Mouse (Mus musculus) lung, postnatal 0 days (tissue): ENCODE data around the gene Sec24b. TPM values are rescaled to one million over a fixed set of nuclear protein-coding genes. Genes with fewer than 3 reads are reported as not detected.

Experiments used
- ATAC-seq: fragments of 200-750 bp; cut with Nextera tagmentation; 2 replicates; pipeline ENCODE4 v1.8.0; 2017; ENCODE audit warnings: moderate library complexity
- DNase-seq: peaks from one replicate; pipeline ENCODE4 v3.0.0-alpha.2; 2016; ENCODE audit warnings: low spot score
- H3K27ac ChIP-seq: fragments of 300-500 bp; sonication (generic); 2 replicates; pipeline ENCODE4 v1.5.1; 2014; ENCODE audit warnings: antibody characterized with exemption, mild to moderate bottlenecking, low read length, mixed read lengths
- H3K27me3 ChIP-seq: fragments of 300-500 bp; sonication (generic); replicated peaks from 2 replicates; pipeline ENCODE4 v1.6.1; 2014; ENCODE audit warnings: low read length, mixed read lengths; ENCODE audit not compliant: insufficient read depth
- H3K36me3 ChIP-seq: fragments of 300-500 bp; sonication (generic); 2 replicates; pipeline ENCODE4 v1.6.1; 2014; ENCODE audit warnings: low read length, mixed read lengths; ENCODE audit not compliant: insufficient read depth
- H3K4me1 ChIP-seq: fragments of 300-500 bp; sonication (generic); 2 replicates; pipeline ENCODE4 v1.6.1; 2014; ENCODE audit warnings: antibody characterized with exemption, low read depth, low read length, mixed read lengths; ENCODE audit not compliant: insufficient read depth
- H3K4me2 ChIP-seq: fragments of 300-500 bp; sonication (generic); replicated peaks from 2 replicates; pipeline ENCODE4 v1.6.1; 2014; ENCODE audit warnings: low read depth, mild to moderate bottlenecking, low read length, moderate library complexity, mixed read lengths
- H3K4me3 ChIP-seq: fragments of 300-500 bp; sonication (generic); 2 replicates; pipeline ENCODE4 v1.5.1; 2014; ENCODE audit warnings: low read depth, low read length
- H3K9ac ChIP-seq: fragments of 300-500 bp; sonication (generic); replicated peaks from 2 replicates; pipeline ENCODE4 v1.6.1; 2014; ENCODE audit warnings: low read depth, mild to moderate bottlenecking
- H3K9me3 ChIP-seq: fragments of 300-500 bp; sonication (generic); 2 replicates; pipeline ENCODE4 v1.6.1; 2016; ENCODE audit warnings: low read length, mixed read lengths
- CTCF ChIP-seq: IDR thresholded peaks from 2 replicates; pipeline ENCODE4 v1.5.1; 2016; ENCODE audit warnings: antibody characterized with exemption, mild to moderate bottlenecking
- EP300 ChIP-seq: IDR thresholded peaks from 2 replicates; pipeline ENCODE4 v1.6.1; 2016; ENCODE audit warnings: antibody characterized with exemption, mild to moderate bottlenecking, control low read depth
- WGBS: fragments of 180-500 bp; shearing (Covaris S2); extraction: QIAGEN DNeasy Blood & Tissue Kit; methylation state at CpG from one replicate; pipeline ENCODE4 v1.1.7; 2014; 5-methylcytosine and 5-hydroxymethylcytosine counted together
- polyA plus RNA-seq: library from polyadenylated mRNA; unstranded; fragments of >200 nt; fragmentation: Nextera tagmentation; extraction: Ambion mirVana; gene quantifications from 2 replicates; pipeline ENCODE4 v1.2.1, GENCODE M21; 2015

The Sec24b gene
- polyA plus RNA-seq, 1 experiment from 2014 or later = 21.8 TPM

GRCm38 (mm10) chr3:130088654-130089053, 27.3 kb upstream of the Sec24b start:
- Histone ChIP-seq H3K4me2 (no peak overlapping the region), H3K9ac (no peak overlapping the region), H3K4me3 (no peak overlapping the region), H3K27me3 (no peaks in the 10 kb centered on the region), H3K36me3 (no peaks in the 10 kb centered on the region), H3K4me1 (no peaks in the 10 kb centered on the region), H3K9me3 (no peaks in the 10 kb centered on the region), H3K27ac (no peak overlapping the region)
- ATAC-seq = no peak
- DNase-seq = no peak
- TF ChIP-seq EP300 = no peak
- TF ChIP-seq CTCF = no peak
- WGBS = 83% methylated on average over 9 of the region's 9 CpGs

- Histone ChIP-seq H3K4me2 (no peak overlapping the region), H3K9ac (no peak overlapping the region), H3K4me1 (no peaks in the 10 kb centered on the region), H3K27ac (no peak overlapping the region), H3K27me3 (no peaks in the 10 kb centered on the region), H3K36me3 (no peaks in the 10 kb centered on the region), H3K4me3 (no peak overlapping the region), H3K9me3 (no peaks in the 10 kb centered on the region)
- no peak for TF ChIP-seq CTCF
- TF ChIP-seq EP300 = no peak
- ATAC-seq (no peak), DNase-seq (no peak)
- WGBS = 81% methylated on average over 9 of the region's 9 CpGs
These were observed 26.1 kb upstream of the Sec24b start for GRCm38 (mm10) chr3:130087466-130087865.

- Histone ChIP-seq H3K36me3 (no peaks in the 10 kb centered on the region), H3K27me3 (no peaks in the 10 kb centered on the region), H3K9me3 (no peaks in the 10 kb centered on the region), H3K9ac (no peak overlapping the region), H3K4me3 (no peak overlapping the region), H3K27ac (no peak overlapping the region), H3K4me1 (no peaks in the 10 kb centered on the region), H3K4me2 (no peak overlapping the region)
- ATAC-seq (peak; percentile 92), DNase-seq (peak; percentile 86)
- 31% methylated on average over 13 of the region's 13 CpGs for WGBS
- TF ChIP-seq CTCF (no peak), EP300 (no peak)
These were observed 25.2 kb upstream of the Sec24b start for GRCm38 (mm10) chr3:130086372-130087080.

- Histone ChIP-seq H3K4me1 (no peaks in the 10 kb centered on the region), H3K27me3 (no peaks in the 10 kb centered on the region), H3K36me3 (no peaks in the 10 kb centered on the region), H3K27ac (no peak overlapping the region), H3K9ac (no peak overlapping the region), H3K9me3 (no peaks in the 10 kb centered on the region), H3K4me3 (no peak overlapping the region), H3K4me2 (no peak overlapping the region)
- WGBS = 38% methylated on average over 2 of the region's 2 CpGs
- ATAC-seq (no peak), DNase-seq (no peak)
- TF ChIP-seq EP300 (no peak), CTCF (no peak)
These were observed 22.0 kb upstream of the Sec24b start for GRCm38 (mm10) chr3:130083312-130083711.

- no peaks in the 10 kb centered on the region for H3K9me3 ChIP-seq
- no peak overlapping the region for H3K27ac ChIP-seq
- TF ChIP-seq EP300 = no peak
- no peak for TF ChIP-seq CTCF
- 57% methylated on average over 6 of the region's 6 CpGs for WGBS
- no peak overlapping the region for H3K4me2 ChIP-seq
- no peaks in the 10 kb centered on the region for H3K36me3 ChIP-seq
- DNase-seq (no peak), ATAC-seq (no peak)
- H3K4me1 ChIP-seq = no peaks in the 10 kb centered on the region
- H3K4me3 ChIP-seq = no peak overlapping the region
- no peak overlapping the region for H3K9ac ChIP-seq
- H3K27me3 ChIP-seq = no peaks in the 10 kb centered on the region
These were observed 19.3 kb upstream of the Sec24b start for GRCm38 (mm10) chr3:130080666-130081065.

- DNase-seq (peak; percentile 84), ATAC-seq (peak; percentile 47; the same call in 1 of the 2 replicates)
- Histone ChIP-seq H3K36me3 (no peaks in the 10 kb centered on the region), H3K27me3 (no peaks in the 10 kb centered on the region), H3K9me3 (no peaks in the 10 kb centered on the region), H3K27ac (no peak overlapping the region), H3K4me3 (no peak overlapping the region), H3K4me2 (no peak overlapping the region), H3K4me1 (no peaks in the 10 kb centered on the region), H3K9ac (no peak overlapping the region)
- WGBS = 7% methylated on average over 1 of the region's 1 CpGs
- TF ChIP-seq EP300 = no peak
- TF ChIP-seq CTCF = peak; percentile 94
These were observed 18.4 kb upstream of the Sec24b start for GRCm38 (mm10) chr3:130079794-130080193.
